Mouse (Mus musculus) ES-E14 (cell line): ENCODE data around the gene Ppp2r5c. TPM values are rescaled to one million over a fixed set of nuclear protein-coding genes. Genes with fewer than 3 reads are reported as not detected.

Experiments used
- DNase-seq: peaks from one replicate; pipeline ENCODE4 v3.0.0-alpha.2; 2013; ENCODE audit warnings: low read depth, low spot score
- H3K27ac ChIP-seq: 2 replicates; pipeline ENCODE4 v1.5.1; 2012; ENCODE audit warnings: low read depth, mild to moderate bottlenecking, low read length, moderate library complexity, mixed read lengths; ENCODE audit not compliant: poor library complexity, insufficient read depth, severe bottlenecking
- H3K36me3 ChIP-seq: 2 replicates; pipeline ENCODE4 v1.6.1; 2012; ENCODE audit warnings: mild to moderate bottlenecking, low read length, moderate library complexity, mixed read lengths; ENCODE audit not compliant: control insufficient read depth, poor library complexity, insufficient read depth, severe bottlenecking
- H3K4me1 ChIP-seq, 2 experiments: fragments of 150-350 bp in 1 of 2; sonication (generic) in 1 of 2; 2 replicates each; pipeline ENCODE4 v1.6.1; 2012; ENCODE audit warnings: low read length in 2 of 2, mild to moderate bottlenecking in 1 of 2, mixed read lengths in 1 of 2; ENCODE audit not compliant: control insufficient read depth in 2 of 2, insufficient read depth in 2 of 2, poor library complexity in 1 of 2
- H3K4me3 ChIP-seq, 2 experiments: fragments of 150-350 bp in 1 of 2; sonication (generic) in 1 of 2; 2 replicates each; pipeline ENCODE4 v1.5.1; 2012; ENCODE audit warnings: low read length in 2 of 2, low read depth in 1 of 2, mild to moderate bottlenecking in 1 of 2, mixed read lengths in 1 of 2; ENCODE audit not compliant: insufficient read depth in 1 of 2, poor library complexity in 1 of 2, severe bottlenecking in 1 of 2
- H3K9ac ChIP-seq: 2 replicates; pipeline ENCODE4 v1.6.1; 2012; ENCODE audit warnings: low read depth, mild to moderate bottlenecking, low read length, mixed read lengths; ENCODE audit not compliant: poor library complexity, insufficient read depth, severe bottlenecking
- H3K9me3 ChIP-seq: fragments of 150-350 bp; sonication (generic); 2 replicates; pipeline ENCODE4 v1.6.1; 2012; ENCODE audit warnings: low read depth, mild to moderate bottlenecking, low read length; ENCODE audit not compliant: control insufficient read depth, insufficient read depth
- CHD2 ChIP-seq: IDR thresholded peaks from 2 replicates; pipeline ENCODE4 v1.6.1; 2014; ENCODE audit warnings: mild to moderate bottlenecking, low read depth, low read length, inconsistent platforms
- HCFC1 ChIP-seq: IDR thresholded peaks from 2 replicates; pipeline ENCODE4 v1.6.1; 2012; ENCODE audit warnings: low read length, inconsistent platforms, borderline replicate concordance; ENCODE audit not compliant: insufficient read depth
- MAFK ChIP-seq: IDR thresholded peaks from 2 replicates; pipeline ENCODE4 v1.6.1; 2014; ENCODE audit warnings: mild to moderate bottlenecking, low read depth, low read length, inconsistent platforms; ENCODE audit not compliant: insufficient read depth
- ZC3H11A ChIP-seq: IDR thresholded peaks from 2 replicates; pipeline ENCODE4 v1.6.1; 2012; ENCODE audit warnings: low read depth, mild to moderate bottlenecking, inconsistent platforms, low read length, borderline replicate concordance
- ZNF384 ChIP-seq: IDR thresholded peaks from 2 replicates; pipeline ENCODE4 v1.6.1; 2012; ENCODE audit warnings: low read depth, low read length, inconsistent platforms
- in situ Hi-C, 2 experiments: fragments of 600-800 bp; cut with MboI; formaldehyde crosslinking; loops; one replicate each; pipeline ENCODE4 v1.15.1; 2025; ENCODE audit warnings: low sequenced_read_pairs in 2 of 2, inconsistent platforms in 1 of 2; ENCODE audit not compliant: unreplicated experiment in 2 of 2
- total RNA-seq: library from RNA; depleted of rRNA; stranded (reverse); fragments of 300-350 nt; gene quantifications from 2 replicates; pipeline ENCODE4 v1.2.3, GENCODE M21; 2012

Ppp2r5c gene
- total RNA-seq, 1 experiment, result 62.1 TPM

GRCm38 (mm10) chr12:110456024-110456423 is 9.1 kb downstream of the Ppp2r5c start:
- Histone ChIP-seq H3K36me3 (peaks cover 2% of the 10 kb centered on the region; the same call in 1 of the 2 replicates), H3K9me3 (no peaks in the 10 kb centered on the region), H3K9ac (no peak overlapping the region), H3K4me1 (peaks cover 4 to 8% of the 10 kb centered on the region in 2 experiments; a peak in 2 of 4 replicates), H3K4me3 (no peak overlapping the region), H3K27ac (no peak overlapping the region)
- in situ Hi-C loops, result no loop called here
- TF ChIP-seq ZNF384 (no peak), CHD2 (no peak), HCFC1 (no peak), MAFK (no peak), ZC3H11A (no peak)
- DNase-seq, result no peak

GRCm38 (mm10) chr12:110458667-110459066 is 11.7 kb downstream of the Ppp2r5c start:
- no peak overlapping the region for H3K27ac ChIP-seq
- in situ Hi-C loops, result no loop called here
- H3K9me3 ChIP-seq, result no peaks in the 10 kb centered on the region
- DNase-seq, result no peak
- H3K4me3 ChIP-seq, result no peak overlapping the region
- no peak overlapping the region for H3K9ac ChIP-seq
- peaks cover 4 to 8% of the 10 kb centered on the region in 2 experiments; a peak in 2 of 4 replicates for H3K4me1 ChIP-seq
- H3K36me3 ChIP-seq, result no peaks in the 10 kb centered on the region; the same call in 1 of the 2 replicates
- TF ChIP-seq HCFC1 (no peak), CHD2 (no peak), ZC3H11A (no peak), ZNF384 (no peak), MAFK (no peak)

- in situ Hi-C loops, result no loop called here
- no peaks in the 10 kb centered on the region for H3K9me3 ChIP-seq
- TF ChIP-seq CHD2 (no peak), MAFK (no peak), HCFC1 (no peak), ZNF384 (no peak), ZC3H11A (no peak)
- DNase-seq, result no peak
- no peak overlapping the region for H3K9ac ChIP-seq
- H3K36me3 ChIP-seq, result no peaks in the 10 kb centered on the region; the same call in 1 of the 2 replicates
- no peak overlapping the region for H3K4me3 ChIP-seq
- H3K4me1 ChIP-seq, result peaks cover 4 to 9% of the 10 kb centered on the region in 2 experiments; a peak in 2 of 4 replicates
- no peak overlapping the region for H3K27ac ChIP-seq
Measured at GRCm38 (mm10) chr12:110460418-110461300, 13.7 kb downstream of the Ppp2r5c start.

GRCm38 (mm10) chr12:110463711-110464110 is 16.8 kb downstream of the Ppp2r5c start:
- peaks cover 1 to 3% of the 10 kb centered on the region in 2 experiments; a peak in 1 of 4 replicates for H3K4me1 ChIP-seq
- H3K4me3 ChIP-seq, result no peak overlapping the region
- no peak for TF ChIP-seq ZC3H11A
- TF ChIP-seq HCFC1, result no peak
- TF ChIP-seq ZNF384, result no peak
- TF ChIP-seq MAFK, result no peak
- TF ChIP-seq CHD2, result no peak
- no peak overlapping the region for H3K9ac ChIP-seq
- H3K9me3 ChIP-seq, result no peaks in the 10 kb centered on the region
- no peak for DNase-seq
- in situ Hi-C loops, result no loop called here
- no peak overlapping the region for H3K27ac ChIP-seq
- peaks cover 9% of the 10 kb centered on the region; the same call in 1 of the 2 replicates for H3K36me3 ChIP-seq
